Mouse (Mus musculus): ENCODE results near the gene Fopnl. TPM values are rescaled to one million over a fixed set of nuclear protein-coding genes. Genes with fewer than 3 reads are reported as not detected.

The Fopnl gene
- total RNA-seq, 2 experiments from 2014 or later = 31.1 to 42.9 TPM

GRCm38 (mm10) chr16:14252877-14253276, 64.3 kb downstream of the Fopnl start:
- ATAC-seq (replicated peaks; ENCODE audit: poor library complexity, severe bottlenecking) = no peak

DNA sequence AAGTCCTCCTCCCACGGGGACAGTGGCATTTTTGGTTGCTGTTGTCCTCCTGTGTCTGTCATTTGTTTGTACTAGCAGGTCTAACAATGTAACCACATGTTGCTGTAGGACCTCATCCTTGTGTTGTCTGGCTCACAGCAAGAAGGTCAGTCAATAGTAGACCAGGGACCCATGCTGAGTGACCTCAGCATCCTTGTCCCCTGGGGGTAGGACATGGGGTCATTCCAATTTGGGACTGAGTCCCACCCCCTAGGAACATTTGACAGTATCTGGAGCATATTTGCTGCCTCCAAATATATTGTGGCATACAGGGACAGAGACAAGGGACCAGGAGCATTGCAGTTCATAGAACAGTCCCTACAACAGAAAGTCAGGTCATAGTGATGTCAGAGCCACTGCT, 67.3 kb downstream of the Fopnl start:
- ATAC-seq (replicated peaks; ENCODE audit: poor library complexity, severe bottlenecking) = no peak

Other genes with a start within 250 kb of the Fopnl start
- 38.7 and 56.9 TPM in 2 replicates for gene Nde1, start 154.1 kb downstream of the Fopnl start, total RNA-seq (2014; fragmentation: Nextera tagmentation)
- gene Nde1, start 154.1 kb downstream of the Fopnl start, total RNA-seq (2017) = 60.4 and 67.8 TPM in 2 replicates
- gene Marf1, start 154.1 kb downstream of the Fopnl start, total RNA-seq (2014; fragmentation: Nextera tagmentation) = 40.0 and 48.2 TPM in 2 replicates
- gene Marf1, start 154.1 kb downstream of the Fopnl start, total RNA-seq (2017) = 21.6 and 23.6 TPM in 2 replicates
- gene Myh11, start 26.0 kb downstream of the Fopnl start, total RNA-seq (2014; fragmentation: Nextera tagmentation) = not detected in 2 replicates
- not detected in 2 replicates for gene Myh11, start 26.0 kb downstream of the Fopnl start, total RNA-seq (2017)
- gene Abcc1, start 44.2 kb upstream of the Fopnl start, total RNA-seq (2014; fragmentation: Nextera tagmentation) = 51.0 and 80.1 TPM in 2 replicates
- 28.9 and 34.4 TPM in 2 replicates for gene Abcc1, start 44.2 kb upstream of the Fopnl start, total RNA-seq (2017)
- not detected in 2 replicates for gene A630010A05Rik, start 244.9 kb upstream of the Fopnl start, total RNA-seq (2014; fragmentation: Nextera tagmentation)
- gene A630010A05Rik, start 244.9 kb upstream of the Fopnl start, total RNA-seq (2017) = not detected in 2 replicates

Data from granulocyte monocyte progenitor cell, adult 5-6 weeks (primary cell).